Mouse (Mus musculus): Measurements from ENCODE around the gene Klf6.

GRCm38 (mm10) chr13:5862626-5863407 is 1.5 kb downstream of the Klf6 start:
- no peak for TF ChIP-seq POLR2A (IDR thresholded peaks at IDR 0.05; ENCODE audit: borderline replicate concordance, extremely low read depth, insufficient read depth, insufficient read length, poor library complexity, severe bottlenecking)
- no peak for TF ChIP-seq CTCF (IDR thresholded peaks at IDR 0.05; ENCODE audit: borderline replicate concordance, extremely low read depth, insufficient read depth, insufficient read length)

Data from brain, embryonic 14.5 days (tissue).